Mouse (Mus musculus) CH12.LX (cell line): Measurements from ENCODE around the gene Slc39a8.

Experiments used
- CHD1 ChIP-seq: IDR thresholded peaks from 2 replicates; pipeline ENCODE4 v1.6.1; 2012; ENCODE audit warnings: low read depth, low read length, improper control_type of control experiment, inconsistent platforms
- CTCF ChIP-seq, 2 experiments: IDR thresholded peaks in 1 of 2; conservative IDR thresholded peaks in 1 of 2; 2 replicates each; pipeline ENCODE4 v1.5.1; 2011 to 2012; ENCODE audit warnings: low read depth in 2 of 2, low read length in 2 of 2, improper control_type of control experiment in 1 of 2, inconsistent platforms in 1 of 2, mild to moderate bottlenecking in 1 of 2, moderate library complexity in 1 of 2

- no peak for TF ChIP-seq CHD1
- TF ChIP-seq CTCF (conservative IDR thresholded peaks at IDR 0.05 in 1 of 2, IDR thresholded peaks at IDR 0.05 in 1 of 2; ENCODE audit: low read depth in 2 of 2, low read length in 2 of 2) = no peak
These were observed 9.9 kb downstream of the Slc39a8 start for GRCm38 (mm10) chr3:135834988-135835387.
